ENCODE assay signal across 8 mouse cellular contexts in the genomic region with DNA sequence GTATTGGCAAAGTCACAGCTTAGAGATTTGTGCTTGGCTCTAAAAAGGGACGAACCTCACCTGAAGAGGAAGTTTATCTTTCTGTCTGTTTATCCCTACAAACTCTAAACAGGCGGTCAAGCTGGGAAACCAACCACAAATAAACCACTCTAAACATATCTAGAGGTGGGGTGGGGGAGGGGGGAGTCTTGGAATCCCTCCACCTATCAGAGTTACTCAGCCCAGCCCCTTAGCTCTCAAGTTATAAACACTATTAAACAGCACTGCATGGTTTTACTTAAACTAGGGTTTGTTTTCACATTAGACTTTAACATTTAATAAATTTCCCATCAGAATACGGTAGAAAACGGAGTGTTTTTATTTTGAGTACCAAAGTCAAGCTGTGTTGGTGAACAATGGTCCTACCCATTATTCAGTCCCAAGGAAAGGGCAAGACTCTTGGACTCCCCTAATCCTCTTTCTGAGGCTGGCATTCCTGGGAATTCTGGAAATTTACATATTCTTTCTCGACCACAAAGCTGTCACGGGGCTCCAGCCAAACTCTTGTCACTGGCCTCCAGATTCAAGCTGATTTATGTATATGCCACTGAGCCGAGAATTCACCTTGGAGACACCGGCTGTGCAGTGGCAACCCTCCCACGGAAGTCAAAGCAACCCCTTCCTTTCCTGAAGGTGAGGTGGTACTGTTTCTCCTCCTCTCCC.
A peak's percentile ranks its signal among the peaks of the same experiment; 100 is the strongest.
DNase-seq lines count a peak whose midpoint lies in the region; ATAC-seq and TF ChIP-seq lines count a peak whose summit lies in the region.

No protein-coding gene starts in this region.

- H3K9me3 ChIP-seq in hindbrain, embryonic 12.5 days (replicated peaks), result no peaks in the 10 kb centered on the region
- H3K9me3 ChIP-seq in limb, embryonic 14.5 days (ENCODE audit: control insufficient read depth, low read length), result no peaks in the 10 kb centered on the region

- no peak overlapping the region for H3K4me2 ChIP-seq in hindbrain, embryonic 12.5 days (replicated peaks)
- H3K4me2 ChIP-seq in limb, embryonic 14.5 days (replicated peaks; ENCODE audit: low read depth, low read length, severe bottlenecking), result peak overlapping the region; percentile 13

- WGBS in hindbrain, embryonic 12.5 days, result 28% methylated on average over 9 of the region's 9 CpGs
- 16% methylated on average over 9 of the region's 9 CpGs for WGBS in limb, embryonic 14.5 days

- peak overlapping the region; percentile 52 for H3K27ac ChIP-seq in hindbrain, embryonic 12.5 days
- peak overlapping the region; percentile 53 for H3K27ac ChIP-seq in limb, embryonic 14.5 days (replicated peaks; ENCODE audit: low read depth, low read length)

- TF ChIP-seq POLR2A in limb, embryonic 14.5 days (IDR thresholded peaks at IDR 0.05; ENCODE audit: borderline replicate concordance, extremely low read depth, insufficient read depth, insufficient read length), result no peak

- peak; percentile 68 for DNase-seq in NIH3T3 (ENCODE audit: low read depth)
- DNase-seq in adrenal gland, postnatal 36 days, result peak; percentile 27 to 48
- DNase-seq in limb, embryonic 14.5 days (ENCODE audit: low spot score), result peak; percentile 38
- no peak for DNase-seq in spleen, postnatal 4 days (ENCODE audit: low spot score in 2 of 2)
- DNase-seq in heart, adult 8-10 months (ENCODE audit: low spot score), result no peak
- no peak for DNase-seq in thymus, postnatal 10 days (ENCODE audit: low spot score in 2 of 2)

- H3K4me3 ChIP-seq in hindbrain, embryonic 12.5 days, result no peak overlapping the region
- H3K4me3 ChIP-seq in limb, embryonic 14.5 days (replicated peaks; ENCODE audit: low read length), result no peak overlapping the region

- ATAC-seq in hindbrain, embryonic 12.5 days (ENCODE audit: low FRiP score), result no peak
- ATAC-seq in limb, embryonic 14.5 days (ENCODE audit: low FRiP score, low read depth), result no peak
- no peak for ATAC-seq in erythroblast, adult 5-6 weeks (replicated peaks; ENCODE audit: low FRiP score, poor library complexity, severe bottlenecking)

- H3K27me3 ChIP-seq in hindbrain, embryonic 12.5 days, result no peaks in the 10 kb centered on the region
- no peaks in the 10 kb centered on the region for H3K27me3 ChIP-seq in limb, embryonic 14.5 days (ENCODE audit: control insufficient read depth, insufficient read depth, low read length)

- H3K36me3 ChIP-seq in hindbrain, embryonic 12.5 days, result no peaks in the 10 kb centered on the region
- H3K36me3 ChIP-seq in limb, embryonic 14.5 days (ENCODE audit: control insufficient read depth, insufficient read depth, low read length), result no peaks in the 10 kb centered on the region

- peaks cover 49% of the 10 kb centered on the region for H3K4me1 ChIP-seq in hindbrain, embryonic 12.5 days
- peaks cover 18% of the 10 kb centered on the region for H3K4me1 ChIP-seq in limb, embryonic 14.5 days (ENCODE audit: control insufficient read depth, insufficient read depth, low read length)

- H3K9ac ChIP-seq in hindbrain, embryonic 12.5 days, result no peak overlapping the region
- H3K9ac ChIP-seq in limb, embryonic 14.5 days (ENCODE audit: low read depth, low read length, severe bottlenecking), result no peak overlapping the region

Comparison
In these comparisons a context has a peak if more than half of its experiments do, and no peak if none do; other contexts are left out.
1. DNase-seq: peak in NIH3T3 (single experiment), adrenal gland, postnatal 36 days (2 of 2) and limb, embryonic 14.5 days (single experiment); none in spleen, postnatal 4 days (0 of 2), heart, adult 8-10 months (single experiment) and thymus, postnatal 10 days (0 of 2).